Mouse (Mus musculus) layer of hippocampus, adult 9-11 months (tissue): ENCODE data around the gene Eva1a.

Source experiments
- DNase-seq: peaks from one replicate; pipeline ENCODE4 v3.0.0; 2022

Eva1a gene

DNA sequence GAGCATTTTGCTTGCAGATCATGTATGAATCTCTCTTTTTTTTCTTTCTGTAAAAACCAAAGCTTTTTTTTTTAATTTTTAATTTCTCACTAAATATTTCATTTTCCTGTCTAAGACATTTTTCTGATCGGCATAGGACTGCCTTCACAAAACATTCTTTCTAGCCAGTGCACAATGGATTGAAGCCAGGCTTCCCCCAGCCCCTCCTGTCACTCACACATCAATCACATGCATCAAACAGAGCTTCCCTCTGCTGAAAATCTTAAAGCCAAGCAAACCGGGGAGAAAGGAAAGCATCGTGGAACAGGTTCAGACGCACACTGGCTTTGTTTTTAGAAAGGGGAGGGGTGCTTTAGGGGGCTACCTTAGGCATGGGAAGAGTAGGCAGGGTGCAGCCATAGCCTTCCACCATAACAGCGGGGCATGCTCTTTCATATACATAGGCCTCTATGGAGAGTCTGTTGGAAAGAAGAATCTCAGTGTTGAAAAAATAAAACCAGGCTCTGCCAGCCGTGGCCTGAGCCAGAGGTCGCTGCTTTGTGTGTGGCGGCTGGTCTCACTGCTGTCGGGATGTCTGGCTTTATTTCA lies 88.9 kb downstream of the Eva1a start:
- no peak for DNase-seq

GRCm38 (mm10) chr6:82132876-82133591 lies 92.2 kb downstream of the Eva1a start:
- DNase-seq: no peak

DNA sequence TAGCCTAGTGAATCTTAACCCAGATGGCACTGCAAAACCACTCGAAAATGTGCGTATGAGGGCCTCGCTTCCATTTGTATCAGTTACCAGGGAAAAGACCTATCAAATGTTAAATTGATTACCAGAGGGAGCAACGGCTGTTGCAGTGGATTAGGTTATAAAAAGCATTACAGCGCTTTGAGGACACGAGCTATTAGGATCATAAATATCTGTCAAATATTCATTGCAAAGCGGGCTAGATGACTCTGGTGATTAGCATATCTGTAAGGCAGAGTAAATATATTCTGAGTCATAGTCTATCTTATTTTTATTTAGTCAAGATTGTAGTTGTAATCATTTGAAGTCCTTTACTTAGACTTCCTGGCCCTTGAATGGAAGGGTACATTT lies 92.7 kb downstream of the Eva1a start:
- no peak for DNase-seq

DNA sequence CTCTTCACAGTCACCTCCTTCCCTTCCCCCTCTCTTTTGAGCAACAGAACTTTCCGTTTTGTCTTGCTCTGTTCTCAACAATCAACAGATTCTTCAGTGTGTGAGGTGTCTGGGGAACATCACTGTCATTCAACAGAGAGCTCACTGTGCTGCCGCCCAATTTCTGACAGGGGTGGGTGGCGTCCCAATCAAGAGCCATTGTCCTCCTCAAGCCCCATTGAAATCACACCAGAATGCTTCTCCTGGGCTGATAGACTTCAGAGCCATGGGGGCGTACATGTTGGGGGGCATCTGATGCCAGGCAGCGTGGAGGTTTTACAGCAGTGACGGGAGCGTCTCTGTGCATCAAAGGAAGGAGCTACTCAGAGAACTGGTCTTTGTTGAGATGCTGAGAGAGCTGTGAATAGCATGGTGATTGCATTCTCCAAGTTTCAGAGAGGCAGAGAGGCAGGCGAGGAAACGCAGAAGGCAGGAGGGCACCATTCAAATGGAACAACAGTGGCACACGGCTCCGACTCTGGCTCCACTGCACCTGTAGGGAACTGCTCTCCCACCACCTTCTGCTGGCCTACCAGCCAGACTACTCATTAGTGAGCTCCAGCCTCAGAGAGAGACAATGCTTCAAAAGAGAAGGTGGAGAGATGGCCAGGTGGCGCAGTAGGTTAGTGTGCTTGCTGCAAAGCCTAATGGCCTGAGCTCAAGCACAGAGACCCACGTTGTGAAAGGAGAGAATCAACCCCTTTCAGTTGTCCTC lies 95.3 kb downstream of the Eva1a start:
- DNase-seq: no peak
